Mouse (Mus musculus) embryonic stem cell, embryonic (primary cell): ENCODE data around the gene Bcl2l11.

Experiments
- CTCF ChIA-PET, 4 experiments: fragments of 300-600 bp in 2 of 4; fragments of 350-600 bp in 2 of 4; sonication (Branson Sonifier 250); formaldehyde crosslinking; loops; one replicate each; lab custom pipeline; 2022; ENCODE audit warnings: inconsistent platforms in 2 of 4; lab: Charles Lee
- POLR2A ChIA-PET, 4 experiments: fragments of 300-600 bp in 2 of 4; fragments of 350-600 bp in 2 of 4; sonication (Branson Sonifier 250); formaldehyde crosslinking; loops; one replicate each; lab custom pipeline; 2022; ENCODE audit warnings: antibody characterized with exemption in 4 of 4, inconsistent platforms in 1 of 4; lab: Charles Lee

The Bcl2l11 gene

GRCm38 (mm10) chr2:128128532-128128931 lies 2.7 kb downstream of the Bcl2l11 start:
- ChIA-PET POLR2A (interaction anchor here (0.9 to 8.7 kb wide), 16 partner anchors 8 to 689 kb away, joined by 3 to 91 read pairs (median 5); partner anchors contain the start of genes Mtln (in 1 of the 4), Nphp1 (in 1 of the 4) and Tmem87b (in 1 of the 4)), CTCF (interaction anchor here in 2 of 4 experiments (1.2 to 1.5 kb wide), 3 partner anchors 12 to 294 kb away, joined by 3 to 4 read pairs (median 3); no protein-coding TSS in a partner anchor)

GRCm38 (mm10) chr2:128131503-128131902 lies 5.7 kb downstream of the Bcl2l11 start:
- CTCF ChIA-PET = no interaction called here
- POLR2A ChIA-PET = interaction anchor here in 1 of 4 experiments (8.7 kb wide), 1 partner anchor 7 kb away, joined by 85 read pairs; no protein-coding TSS in a partner anchor

- ChIA-PET CTCF (interaction anchor here in 1 of 4 experiments (1.0 kb wide), 1 partner anchor 9 kb away, joined by 4 read pairs; no protein-coding TSS in a partner anchor), POLR2A (no interaction called here)
Measured at GRCm38 (mm10) chr2:128132635-128133034, 6.8 kb downstream of the Bcl2l11 start.

GRCm38 (mm10) chr2:128133865-128134264 lies 8.0 kb downstream of the Bcl2l11 start:
- ChIA-PET POLR2A (interaction anchor here in 2 of 4 experiments (0.5 to 7.5 kb wide), 3 partner anchors 8 to 331 kb away, joined by 3 to 91 read pairs (median 3); partner anchors contain the start of gene Bcl2l11 (in 1 of the 2)), CTCF (no interaction called here)

GRCm38 (mm10) chr2:128134474-128134873 lies 8.6 kb downstream of the Bcl2l11 start:
- ChIA-PET POLR2A (interaction anchor here in 2 of 4 experiments (0.8 to 7.9 kb wide), 7 partner anchors 7 to 22 kb away, joined by 3 to 91 read pairs (median 3); partner anchors contain the start of gene Bcl2l11 (in 2 of the 2)), CTCF (no interaction called here)

- ChIA-PET CTCF (no interaction called here), POLR2A (interaction anchor here in 2 of 4 experiments (0.8 to 7.9 kb wide), 7 partner anchors 8 to 21 kb away, joined by 3 to 91 read pairs (median 3); partner anchors contain the start of gene Bcl2l11 (in 2 of the 2))
Measured at GRCm38 (mm10) chr2:128134948-128135347, 9.1 kb downstream of the Bcl2l11 start.

GRCm38 (mm10) chr2:128136769-128137433 lies 11.1 kb downstream of the Bcl2l11 start:
- ChIA-PET POLR2A (interaction anchor here (0.6 to 7.9 kb wide), 10 partner anchors 9 to 429 kb away, joined by 3 to 91 read pairs (median 4); partner anchors contain the start of gene Bcl2l11 (in 3 of the 4)), CTCF (interaction anchor here in 1 of 4 experiments (0.7 kb wide), 1 partner anchor 380 kb away, joined by 3 read pairs; no protein-coding TSS in a partner anchor)

GRCm38 (mm10) chr2:128137480-128138276 lies 11.8 kb downstream of the Bcl2l11 start:
- CTCF ChIA-PET = no interaction called here
- POLR2A ChIA-PET = interaction anchor here in 3 of 4 experiments (0.6 to 7.9 kb wide), 13 partner anchors 10 to 236 kb away, joined by 3 to 91 read pairs (median 3); partner anchors contain the start of gene Bcl2l11 (in 3 of the 3)

GRCm38 (mm10) chr2:128138924-128139323 lies 13.1 kb downstream of the Bcl2l11 start:
- POLR2A ChIA-PET = interaction anchor here in 2 of 4 experiments (0.8 to 7.9 kb wide), 9 partner anchors 10 to 234 kb away, joined by 3 to 91 read pairs (median 4); partner anchors contain the start of gene Bcl2l11 (in 2 of the 2)

GRCm38 (mm10) chr2:128139781-128140180 lies 13.9 kb downstream of the Bcl2l11 start:
- ChIA-PET CTCF (interaction anchor here in 3 of 4 experiments (0.7 to 1.3 kb wide), 4 partner anchors 17 to 426 kb away, joined by 3 to 4 read pairs (median 3); no protein-coding TSS in a partner anchor), POLR2A (interaction anchor here (0.6 to 7.9 kb wide), 13 partner anchors 9 to 290 kb away, joined by 3 to 91 read pairs (median 4); partner anchors contain the start of gene Bcl2l11 (in 3 of the 4))

More at GRCm38 (mm10) chr2:128138924-128139323, 13.1 kb downstream of the Bcl2l11 start:
- CTCF ChIA-PET = no interaction called here

GRCm38 (mm10) chr2:128140183-128140582 lies 14.3 kb downstream of the Bcl2l11 start:
- ChIA-PET POLR2A (interaction anchor here (0.6 to 7.9 kb wide), 14 partner anchors 9 to 289 kb away, joined by 3 to 91 read pairs (median 4); partner anchors contain the start of gene Bcl2l11 (in 3 of the 4)), CTCF (interaction anchor here in 3 of 4 experiments (0.6 to 1.3 kb wide), 6 partner anchors 12 to 1902 kb away, joined by 3 to 6 read pairs (median 4); no protein-coding TSS in a partner anchor)

- ChIA-PET POLR2A (interaction anchor here in 3 of 4 experiments (1.0 to 1.5 kb wide), 4 partner anchors 8 to 16 kb away, joined by 3 read pairs; no protein-coding TSS in a partner anchor), CTCF (interaction anchor here in 2 of 4 experiments (0.6 to 0.7 kb wide), 2 partner anchors 301 to 637 kb away, joined by 5 read pairs; no protein-coding TSS in a partner anchor)
Measured at GRCm38 (mm10) chr2:128143992-128144391, 18.2 kb downstream of the Bcl2l11 start.

GRCm38 (mm10) chr2:128145433-128145832 lies 19.6 kb downstream of the Bcl2l11 start:
- ChIA-PET CTCF (no interaction called here), POLR2A (interaction anchor here in 1 of 4 experiments (0.8 kb wide), 1 partner anchor 96 kb away, joined by 3 read pairs; no protein-coding TSS in a partner anchor)

GRCm38 (mm10) chr2:128149596-128149995 lies 23.8 kb downstream of the Bcl2l11 start:
- CTCF ChIA-PET = no interaction called here
- POLR2A ChIA-PET = interaction anchor here in 2 of 4 experiments (1.1 to 1.8 kb wide), 4 partner anchors 9 to 34 kb away, joined by 3 to 8 read pairs (median 5); no protein-coding TSS in a partner anchor

GRCm38 (mm10) chr2:128152211-128152610 lies 26.4 kb downstream of the Bcl2l11 start:
- POLR2A ChIA-PET = interaction anchor here in 3 of 4 experiments (0.8 to 2.9 kb wide), 9 partner anchors 9 to 27 kb away, joined by 3 to 10 read pairs (median 3); partner anchors contain the start of gene Bcl2l11 (in 1 of the 3)
- CTCF ChIA-PET = interaction anchor here in 2 of 4 experiments (0.6 to 1.0 kb wide), 2 partner anchors 130 to 251 kb away, joined by 3 to 12 read pairs; no protein-coding TSS in a partner anchor

- POLR2A ChIA-PET = interaction anchor here in 2 of 4 experiments (0.7 to 2.9 kb wide), 7 partner anchors 12 to 56 kb away, joined by 3 to 10 read pairs (median 5); partner anchors contain the start of gene Bcl2l11 (in 1 of the 2)
- CTCF ChIA-PET = interaction anchor here in 2 of 4 experiments (0.7 to 1.0 kb wide), 2 partner anchors 250 to 795 kb away, joined by 3 read pairs; no protein-coding TSS in a partner anchor
Measured at GRCm38 (mm10) chr2:128152845-128153550, 27.2 kb downstream of the Bcl2l11 start.
